Mouse (Mus musculus) lung, postnatal 36 days (tissue): ENCODE measurements at regions not wholly inside any gene's neighbourhood (a gene's known extent, or its start where the extent isn't known, plus 50 kb on each side); places are given as distances from the start of the nearest gene placed in this dataset.

Experiments
- DNase-seq: peaks from one replicate; pipeline ENCODE4 v3.0.0; 2022; ENCODE audit warnings: mixed read lengths

DNA sequence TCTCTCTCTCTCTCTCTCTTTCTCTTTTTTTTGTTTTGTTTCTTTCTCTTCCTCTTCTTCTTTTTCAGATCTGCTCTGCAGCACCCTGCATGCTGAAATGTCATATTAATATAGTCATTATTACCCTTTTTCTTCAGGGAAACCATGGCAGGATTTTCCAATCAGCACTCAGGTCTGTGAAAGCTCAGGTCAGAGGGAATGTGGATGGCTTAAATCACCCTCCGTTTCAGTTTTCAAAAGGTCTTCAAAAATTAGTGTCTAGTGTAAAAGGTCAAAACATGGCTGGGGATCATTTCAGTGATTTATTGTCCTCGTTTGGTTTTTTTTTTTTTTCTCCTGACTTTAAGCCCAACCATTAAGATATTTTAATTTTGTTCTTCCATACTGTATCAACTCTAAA, 261.5 kb downstream of the Nr2f2 start:
- DNase-seq, result no peak

DNA sequence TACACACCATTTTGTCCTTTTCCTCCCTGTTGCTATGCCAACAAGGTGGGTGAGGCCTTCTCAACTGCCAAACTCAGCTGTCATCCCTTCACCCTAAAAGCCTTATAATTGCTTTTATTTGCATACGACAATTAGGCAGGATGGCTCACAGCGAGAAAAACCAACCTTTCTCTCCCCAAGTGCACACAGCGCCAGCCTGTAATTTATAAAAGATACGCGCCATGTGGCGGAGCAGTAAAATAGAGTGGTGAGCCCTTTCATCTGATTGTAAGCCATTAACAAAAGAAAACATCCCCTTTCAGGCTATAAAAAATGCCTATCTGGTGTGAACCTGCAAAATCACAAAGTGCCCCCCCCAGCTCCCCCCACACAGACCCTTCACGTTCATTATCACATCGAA, 262.0 kb downstream of the Nr2f2 start:
- DNase-seq, result no peak

DNA sequence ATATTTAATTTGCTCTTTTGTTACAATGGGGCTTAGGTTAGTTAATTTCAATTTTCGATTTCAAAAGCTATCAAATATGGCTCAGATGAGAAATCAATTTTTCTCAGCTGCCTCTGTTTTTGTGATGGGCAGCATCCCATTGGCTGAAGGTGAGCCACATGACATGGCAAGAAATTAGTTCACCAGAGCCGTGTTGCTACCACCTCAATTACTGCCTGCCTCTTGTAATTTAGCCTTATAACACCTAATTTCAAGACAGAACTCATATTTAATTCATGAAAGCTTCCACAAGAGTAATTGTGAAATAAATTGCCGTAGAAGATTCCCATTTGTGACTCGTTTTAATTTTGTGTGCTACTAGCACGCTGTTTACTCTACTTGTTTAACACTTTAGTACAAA, 262.9 kb downstream of the Nr2f2 start:
- no peak for DNase-seq

DNA sequence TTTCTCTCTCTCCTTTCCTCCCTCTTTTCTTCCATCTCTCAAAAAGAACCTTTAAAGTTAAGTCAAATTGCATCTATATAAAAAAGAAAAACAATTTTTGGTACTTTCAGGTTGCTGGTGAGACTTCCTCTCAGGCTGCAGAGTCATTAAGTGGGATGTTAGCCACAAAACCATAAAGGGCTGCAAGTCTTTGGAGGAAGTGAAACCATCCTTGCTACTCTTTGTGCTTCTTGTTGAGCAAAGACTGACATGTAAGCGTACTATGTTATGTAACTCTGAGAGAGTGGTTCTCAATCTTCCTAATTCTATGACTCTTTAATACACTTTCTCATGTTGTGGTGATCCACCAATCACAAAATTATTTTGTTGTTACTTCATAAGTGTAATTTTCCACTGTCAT, 267.5 kb downstream of the Nr2f2 start:
- DNase-seq, result peak; percentile 7

DNA sequence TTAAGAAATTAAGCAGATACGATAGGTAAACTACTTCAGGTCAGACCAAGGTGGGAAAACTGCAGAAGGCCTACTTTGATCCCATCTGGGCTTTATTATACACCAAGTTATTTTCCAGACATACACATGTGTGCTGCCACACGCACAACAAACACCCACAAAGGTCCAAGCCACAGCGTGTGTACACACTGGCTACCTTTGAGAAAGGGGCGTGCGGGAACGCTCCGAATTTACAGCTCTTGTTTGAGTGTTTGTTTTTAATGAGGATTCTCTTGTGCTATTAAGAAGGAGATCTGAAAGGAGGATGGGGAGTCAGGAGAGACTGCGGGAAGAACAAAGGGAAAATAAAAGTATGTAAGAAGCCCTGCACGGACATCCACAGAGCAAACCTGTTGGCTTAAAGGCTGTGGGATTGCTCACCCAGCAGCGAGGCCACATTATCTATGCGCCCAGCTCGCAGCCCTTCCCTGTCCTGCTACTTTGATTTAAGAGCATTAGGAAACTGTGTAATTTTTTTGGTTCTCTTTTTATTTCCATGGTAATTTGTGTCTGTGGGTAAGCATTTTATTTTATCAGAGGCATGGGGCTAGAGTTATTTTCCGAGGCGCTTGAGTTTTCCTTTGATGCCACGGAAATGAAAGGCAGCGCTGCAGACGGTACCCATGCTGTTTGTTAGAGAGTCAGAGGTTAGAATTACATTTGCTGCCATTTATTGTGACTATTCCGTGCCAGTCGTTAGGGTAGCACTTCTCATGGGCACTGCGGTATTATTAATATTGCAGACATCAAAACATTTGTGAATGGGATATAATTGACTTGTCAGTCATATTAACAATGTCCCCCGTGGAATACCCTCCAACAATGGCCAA, 272.4 kb downstream of the Nr2f2 start:
- no peak for DNase-seq

DNA sequence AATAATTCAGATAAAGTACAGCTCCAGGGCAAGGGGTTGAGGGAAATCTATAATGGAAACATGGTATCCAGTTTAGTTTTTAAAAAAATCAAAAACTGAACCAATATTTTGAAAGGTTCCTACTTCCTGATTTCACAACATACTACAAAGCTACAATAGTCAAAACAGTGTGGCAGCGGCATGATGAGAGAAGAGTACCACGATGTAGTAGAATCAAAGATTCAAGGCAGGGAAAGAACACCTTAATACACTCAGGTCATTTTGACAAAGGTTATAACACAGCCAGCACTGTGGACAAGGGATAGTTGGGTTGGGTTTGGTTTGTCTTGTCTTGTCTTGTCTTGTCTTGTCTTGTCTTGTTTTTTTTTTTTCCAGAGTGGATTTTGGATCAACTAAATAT, 274.4 kb downstream of the Nr2f2 start:
- no peak for DNase-seq

DNA sequence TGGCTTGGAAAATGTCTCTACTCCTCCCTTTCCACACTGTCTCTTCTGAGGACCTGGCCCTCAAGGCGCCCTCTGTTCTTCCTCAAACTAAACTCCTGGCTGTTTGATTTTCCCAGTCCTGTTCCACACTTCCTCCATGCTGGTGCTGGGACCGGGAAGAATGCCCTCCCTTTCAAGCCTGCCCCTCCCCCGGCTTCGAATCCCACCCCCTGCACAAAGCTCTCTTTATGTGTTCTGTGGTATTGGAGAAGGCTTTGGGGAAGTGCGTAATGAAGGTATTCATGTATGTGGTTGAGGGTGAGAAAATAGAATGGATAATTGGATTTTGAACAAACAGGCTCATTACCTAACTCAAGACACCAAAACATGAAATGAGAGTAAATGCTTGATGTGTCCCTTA, 277.4 kb downstream of the Nr2f2 start:
- DNase-seq, result no peak

DNA sequence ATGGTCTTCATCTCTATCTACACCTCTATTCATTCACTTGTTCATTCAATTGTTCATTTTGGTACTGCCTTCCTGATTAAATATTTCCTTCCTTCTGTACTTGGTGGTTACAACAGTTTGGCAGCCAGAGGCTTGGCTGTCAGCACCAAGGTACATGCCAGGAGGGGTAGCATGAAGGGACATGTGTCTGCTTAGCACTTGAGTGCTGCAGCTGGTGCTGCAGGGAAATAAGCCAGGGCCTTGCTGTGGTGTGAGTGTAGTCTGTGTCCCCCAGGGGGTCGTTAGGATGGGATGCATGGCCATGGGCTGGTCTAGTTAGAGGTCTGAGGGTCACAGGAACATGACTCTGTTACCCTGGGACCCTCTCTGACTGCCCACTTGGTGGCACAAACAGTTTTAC, 296.9 kb downstream of the Nr2f2 start:
- no peak for DNase-seq

DNA sequence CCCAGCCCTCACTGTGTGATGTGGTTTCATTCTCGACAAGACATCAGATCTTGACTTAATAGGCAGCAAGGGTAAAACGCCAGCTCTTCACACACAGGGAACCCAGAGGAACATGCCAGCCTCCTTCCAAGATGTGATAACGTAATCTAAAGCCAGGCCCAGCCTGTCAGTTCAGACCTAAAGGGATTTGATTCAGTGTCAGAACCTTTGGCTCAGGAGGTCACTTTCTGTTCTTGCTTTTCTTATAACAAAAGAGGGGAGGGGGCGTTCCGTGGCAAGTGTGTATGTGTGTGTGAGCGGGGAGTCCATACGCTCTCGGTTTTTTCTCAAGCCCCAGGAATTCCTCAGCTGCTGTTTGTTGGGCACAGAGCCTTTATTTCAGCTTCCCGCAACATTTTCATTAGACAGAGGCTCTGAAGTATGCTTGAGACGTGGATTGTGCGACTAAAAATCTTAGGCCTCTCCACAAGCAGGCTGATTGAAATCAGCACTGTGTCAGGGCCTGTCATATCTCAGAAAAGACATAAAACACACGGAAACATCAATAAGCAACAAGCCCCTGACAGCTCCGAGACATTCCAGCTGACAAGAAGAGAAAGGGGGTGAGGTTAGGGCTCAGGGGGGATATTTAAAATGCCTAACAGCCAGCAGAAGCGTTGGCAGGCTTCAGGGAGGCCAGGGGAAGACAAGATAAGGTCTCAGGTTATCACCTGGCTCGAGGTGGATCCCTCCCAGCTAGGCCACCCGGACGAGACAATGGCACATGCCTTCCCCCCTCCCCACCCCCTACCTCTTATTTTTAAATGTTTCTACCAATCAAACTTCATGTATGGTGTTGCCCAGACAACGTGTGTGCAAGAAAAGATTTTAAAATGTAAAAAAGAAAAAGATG, 298.5 kb downstream of the Nr2f2 start:
- DNase-seq, result no peak

DNA sequence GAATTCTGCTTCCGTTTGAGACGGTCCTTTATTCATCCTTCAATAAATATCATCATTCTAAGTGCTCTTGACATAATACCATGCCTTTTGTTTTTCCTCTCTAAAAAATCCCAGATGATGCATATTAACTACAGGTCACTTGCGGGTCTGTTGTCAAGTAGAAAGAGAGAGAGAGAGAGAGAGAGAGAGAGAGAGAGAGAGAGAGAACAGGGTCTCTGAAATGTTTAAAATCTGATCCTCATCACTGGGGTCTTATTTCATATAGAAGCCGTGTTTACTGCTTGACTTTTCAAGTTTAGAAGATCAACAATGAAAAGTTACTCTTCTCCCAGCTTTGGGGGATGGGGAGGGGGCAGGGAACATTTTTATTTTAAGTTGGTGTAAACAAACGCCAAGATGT, 299.5 kb downstream of the Nr2f2 start:
- DNase-seq, result no peak

DNA sequence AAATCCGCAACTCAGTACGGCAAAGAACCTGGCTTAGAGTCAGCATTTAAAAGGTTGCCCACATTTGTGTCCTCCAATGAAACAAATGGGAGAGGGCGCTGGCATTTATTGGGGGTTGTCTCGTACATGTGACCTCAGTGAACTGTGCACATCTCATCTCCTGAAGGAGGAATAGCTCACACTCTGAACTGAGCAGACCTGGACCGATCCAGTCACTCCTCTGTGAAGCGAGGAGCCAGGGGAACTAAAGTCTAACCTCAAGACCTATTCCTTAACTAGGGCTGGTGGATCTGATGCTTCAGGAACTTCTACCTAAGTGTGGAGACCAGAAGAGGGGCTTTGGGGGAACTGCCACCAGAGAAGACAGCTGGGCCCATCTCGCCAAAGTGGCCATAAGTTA, 300.1 kb downstream of the Nr2f2 start:
- DNase-seq, result no peak

DNA sequence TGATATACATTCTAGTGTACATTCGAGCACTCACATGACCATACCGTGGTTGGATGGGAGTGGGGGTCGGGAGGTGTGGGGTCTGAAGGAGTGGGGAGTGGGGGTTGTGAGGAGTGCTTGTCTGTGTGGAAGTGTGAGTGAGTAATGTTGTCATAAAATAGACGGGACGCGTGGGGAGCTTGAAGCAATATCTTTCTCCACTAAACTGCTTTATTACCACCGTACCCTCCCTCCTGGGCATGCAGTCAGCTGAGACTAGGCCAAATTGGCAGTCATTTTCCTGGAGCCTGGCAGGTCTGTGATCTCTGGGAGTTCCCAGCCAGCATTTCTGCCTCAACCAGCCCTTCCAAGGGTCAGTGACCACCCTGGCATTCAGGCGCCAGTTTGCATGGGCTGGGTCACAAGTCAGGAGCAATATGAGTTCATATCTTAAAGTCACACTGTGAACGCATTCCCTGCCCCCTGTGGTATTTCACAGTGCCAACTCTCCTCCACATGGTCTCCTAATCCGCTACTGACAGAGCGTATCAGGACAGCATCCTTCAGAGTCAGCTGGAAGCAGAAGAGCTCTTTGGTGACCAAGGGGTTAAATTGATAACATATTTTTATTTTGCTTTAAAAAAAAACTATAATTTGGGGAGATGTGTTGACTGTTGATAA, 300.9 kb downstream of the Nr2f2 start:
- peak; percentile 3 for DNase-seq

DNA sequence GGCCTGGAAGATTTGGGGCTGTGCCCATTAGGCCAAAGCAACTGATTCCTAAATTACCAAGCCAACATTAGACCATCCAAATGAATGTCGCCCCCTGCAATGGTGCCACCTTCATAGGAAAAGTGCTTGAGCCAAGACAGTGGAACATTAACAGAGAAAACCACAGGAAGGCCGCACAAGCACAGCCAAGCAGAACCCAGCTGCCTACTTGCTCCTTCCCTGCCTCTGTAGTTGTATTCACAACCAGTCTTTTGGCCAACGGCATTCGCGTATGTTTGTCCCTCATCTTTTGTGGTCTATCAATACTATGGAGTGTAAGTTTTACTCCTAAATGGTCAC, 319.2 kb downstream of the Nr2f2 start:
- DNase-seq, result no peak

DNA sequence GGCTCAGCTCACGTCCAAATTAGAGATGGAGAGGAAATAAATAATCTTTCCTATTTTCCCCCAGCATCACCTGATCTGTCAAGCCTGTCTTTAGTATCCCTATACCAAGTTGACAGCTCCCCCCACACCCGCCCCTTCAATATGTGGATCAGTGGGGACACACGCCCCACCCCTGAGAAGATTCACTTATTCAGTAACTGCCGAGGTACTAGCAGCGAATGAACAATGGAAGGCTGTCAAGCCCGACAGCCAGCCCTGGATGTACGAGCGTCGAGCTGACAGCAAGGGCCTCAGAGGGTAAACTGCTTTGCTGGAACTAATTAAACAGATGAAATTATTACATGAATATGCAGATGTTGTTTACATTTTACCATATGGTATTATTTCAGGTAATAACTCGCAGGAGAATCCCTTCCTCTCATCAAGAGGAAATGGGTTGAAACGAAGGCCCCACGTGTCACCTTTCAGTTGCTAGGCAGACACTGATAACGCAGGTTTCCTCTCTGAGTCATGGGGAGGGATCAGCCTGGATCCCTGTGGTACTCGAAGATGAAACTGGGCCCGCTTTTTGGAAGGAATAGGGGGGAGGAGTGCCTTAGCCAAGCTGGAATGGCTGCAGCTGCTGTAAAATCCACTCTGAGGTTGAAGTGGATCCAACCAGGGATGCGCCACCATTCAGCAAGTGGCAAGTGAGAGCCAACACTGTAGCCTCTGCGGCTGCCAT, 319.7 kb downstream of the Nr2f2 start:
- DNase-seq, result no peak

DNA sequence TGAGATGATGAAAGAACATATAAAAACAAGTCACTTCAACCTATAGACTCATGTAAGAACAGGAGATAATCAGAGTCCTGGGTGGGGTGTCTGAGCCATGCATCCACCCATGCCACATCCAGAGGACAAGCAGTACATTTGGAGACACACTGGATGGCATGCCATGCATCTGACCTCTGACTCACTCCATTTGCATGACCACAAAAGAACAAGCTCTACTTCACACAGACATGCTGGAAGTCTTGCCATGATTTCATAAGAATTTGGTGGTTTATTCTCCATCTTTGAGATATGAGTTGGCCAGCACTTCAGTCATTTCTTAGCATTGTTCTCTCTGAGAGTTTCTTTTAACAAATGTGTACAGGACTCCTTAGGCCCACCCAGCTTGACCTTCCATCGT, 329.5 kb downstream of the Nr2f2 start:
- no peak for DNase-seq

DNA sequence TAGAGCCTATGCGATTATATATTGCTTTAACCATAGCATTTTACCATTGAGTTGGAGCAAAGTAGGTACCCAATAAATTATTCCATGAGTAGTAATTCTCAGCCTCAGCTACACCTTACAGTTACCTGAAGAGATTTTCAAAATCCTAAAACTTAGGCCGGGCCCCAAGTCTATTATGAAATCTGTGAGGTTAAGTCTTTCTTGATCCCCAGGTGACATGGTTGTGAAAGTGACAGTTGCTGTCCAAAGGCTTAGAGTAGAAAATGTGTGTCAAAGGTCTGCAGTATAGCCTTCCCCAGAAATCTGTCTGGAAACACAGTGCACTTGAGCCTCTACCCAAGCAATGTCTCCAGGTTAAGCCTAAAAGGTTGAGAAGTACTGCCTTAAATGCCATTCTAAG, 333.7 kb downstream of the Nr2f2 start:
- no peak for DNase-seq

DNA sequence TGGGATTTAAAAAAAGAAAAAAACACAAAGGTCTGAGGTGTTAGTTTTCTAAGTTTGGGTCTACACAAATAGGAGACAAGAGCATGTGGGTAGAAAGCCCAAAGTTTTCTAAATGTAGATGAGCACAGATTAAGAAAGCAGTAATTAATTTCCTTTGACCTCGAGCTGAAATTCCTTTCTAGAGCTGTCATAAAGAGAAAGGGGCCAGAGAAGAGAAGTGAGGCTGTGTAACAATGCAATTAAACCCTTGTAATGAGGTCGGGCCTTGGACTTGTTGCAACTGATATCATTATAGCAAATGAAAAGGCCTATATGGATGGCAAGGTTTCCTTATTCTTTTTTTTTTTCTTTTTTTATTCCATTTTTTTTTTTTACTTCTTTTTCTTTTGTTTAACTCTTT, 337.2 kb downstream of the Nr2f2 start:
- no peak for DNase-seq

DNA sequence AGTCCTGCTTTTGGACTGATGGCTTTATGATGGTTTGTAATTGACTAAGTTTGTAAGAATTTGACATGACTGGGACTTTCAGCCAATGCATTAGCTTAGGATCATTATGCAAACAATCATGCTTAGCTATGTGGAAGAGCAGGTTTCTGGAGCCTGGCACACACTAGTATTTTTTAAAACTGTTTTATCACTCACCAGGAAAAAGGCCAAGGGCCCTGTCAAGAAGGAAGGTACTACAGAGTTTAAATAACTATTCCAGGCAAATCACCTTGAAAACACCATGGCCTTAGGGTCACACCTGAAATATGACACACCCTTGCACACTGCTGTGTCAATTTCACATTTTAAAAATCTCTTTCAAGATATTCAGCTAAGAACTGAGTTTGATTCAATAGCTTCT, 341.0 kb downstream of the Nr2f2 start:
- DNase-seq, result peak; percentile 10

DNA sequence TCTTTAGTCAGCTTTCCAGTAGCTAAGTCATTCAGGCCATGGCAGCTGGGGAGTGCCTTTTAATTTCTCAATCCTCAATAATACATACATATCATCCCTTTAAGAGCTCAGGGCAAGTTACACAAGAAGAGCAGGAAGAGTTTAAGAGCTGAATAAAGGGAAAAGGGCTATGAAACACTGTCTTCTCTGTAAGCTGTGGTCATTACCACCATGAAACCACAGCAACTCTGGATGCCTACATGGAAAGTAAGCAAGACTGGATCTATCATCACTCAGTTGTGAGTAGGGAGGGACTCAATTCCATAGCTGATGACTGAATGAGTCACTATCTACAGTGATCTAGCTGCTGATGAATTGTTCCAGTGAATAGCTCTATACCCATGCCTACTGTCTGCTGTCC, 349.9 kb downstream of the Nr2f2 start:
- no peak for DNase-seq

DNA sequence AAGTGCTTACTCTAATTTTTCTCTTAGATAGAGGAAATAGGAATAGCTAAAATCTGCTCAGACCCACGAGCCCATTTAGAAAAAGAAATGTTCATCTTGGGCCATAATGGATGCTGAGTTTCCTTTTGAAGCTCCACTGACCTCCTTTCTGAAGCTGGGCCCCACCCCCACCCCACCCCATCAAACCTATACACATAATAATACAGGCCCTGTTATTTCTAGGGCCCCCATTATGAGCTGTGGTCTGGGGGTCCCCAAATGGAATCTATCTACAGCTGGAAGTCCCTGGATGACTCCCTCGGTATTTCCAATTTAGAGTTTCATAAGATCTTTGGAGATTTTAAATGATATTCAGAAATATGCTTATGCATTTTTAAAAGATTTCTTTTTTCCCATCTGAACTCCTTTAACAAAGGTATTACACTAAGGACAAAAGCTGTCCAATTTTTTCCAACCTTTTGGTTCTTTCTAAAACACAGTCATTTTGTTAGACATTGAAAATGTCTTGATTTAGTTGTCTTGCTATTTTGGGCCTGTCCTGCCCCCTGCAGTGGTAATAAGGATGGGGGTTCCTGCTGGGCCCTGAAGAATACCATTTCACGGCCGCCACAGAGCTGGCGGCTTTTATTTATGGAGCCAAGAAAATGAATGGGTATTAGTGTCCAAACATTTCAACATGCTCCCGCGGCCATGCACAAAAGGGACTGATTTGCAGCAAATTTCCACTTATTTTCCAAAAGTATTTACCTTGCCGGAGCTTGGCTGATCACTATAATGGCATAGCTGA, 363.1 kb downstream of the Nr2f2 start:
- DNase-seq, result no peak

DNA sequence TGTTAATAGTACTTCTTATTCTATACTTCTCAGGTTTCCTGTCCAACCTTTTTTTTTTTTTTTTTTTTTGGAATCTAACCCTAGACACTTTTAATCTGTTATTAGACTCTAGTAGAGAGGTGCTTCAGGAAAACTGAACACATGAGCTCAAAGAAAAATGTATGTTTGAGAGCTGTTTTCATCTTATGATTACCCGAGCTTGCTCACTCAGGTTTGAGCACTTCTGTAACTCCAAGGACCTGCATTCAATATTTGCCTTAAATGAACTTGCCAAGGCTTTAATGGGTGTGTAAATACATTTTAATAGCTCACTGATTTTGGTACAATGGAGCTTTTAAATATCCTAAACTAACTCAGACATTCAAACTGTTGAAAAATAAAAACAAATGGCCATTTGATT, 367.8 kb downstream of the Nr2f2 start:
- no peak for DNase-seq
